Mouse (Mus musculus): ENCODE data around the gene Sp110.
"Not testable (repeated sequence)": the region's sequence is repeated elsewhere in the genome, so short reads cannot be mapped to it uniquely, and the experiment has no call there.

Gene Sp110

GRCm38 (mm10) chr1:85598271-85599012 lies at the start of gene Sp110:
TSS of gene Sp110 (minus strand) at chr1:85598817.
- DNase-seq (ENCODE audit: low read depth, low spot score): not testable (repeated sequence)

GRCm38 (mm10) chr1:85638144-85638543 lies 39.5 kb upstream of the Sp110 start:
- DNase-seq (ENCODE audit: low read depth, low spot score): not testable (repeated sequence)

GRCm38 (mm10) chr1:85636936-85637335 lies 38.3 kb upstream of the Sp110 start:
- DNase-seq (ENCODE audit: low read depth, low spot score): not testable (repeated sequence)

GRCm38 (mm10) chr1:85618689-85619088 lies 20.1 kb upstream of the Sp110 start:
- not testable (repeated sequence) for DNase-seq (ENCODE audit: low read depth, low spot score)

- DNase-seq (ENCODE audit: low read depth, low spot score): not testable (repeated sequence)
Measured at GRCm38 (mm10) chr1:85617161-85617560, 18.5 kb upstream of the Sp110 start.

GRCm38 (mm10) chr1:85615819-85616218 lies 17.2 kb upstream of the Sp110 start:
- DNase-seq (ENCODE audit: low read depth, low spot score): not testable (repeated sequence)

- DNase-seq (ENCODE audit: low read depth, low spot score): not testable (repeated sequence)
Measured at GRCm38 (mm10) chr1:85615096-85615495, 16.5 kb upstream of the Sp110 start.

- not testable (repeated sequence) for DNase-seq (ENCODE audit: low read depth, low spot score)
Measured at GRCm38 (mm10) chr1:85610581-85610980, 12.0 kb upstream of the Sp110 start.

GRCm38 (mm10) chr1:85608361-85608760 lies 9.7 kb upstream of the Sp110 start:
- DNase-seq (ENCODE audit: low read depth, low spot score): not testable (repeated sequence)

GRCm38 (mm10) chr1:85604341-85604740 lies 5.7 kb upstream of the Sp110 start:
- not testable (repeated sequence) for DNase-seq (ENCODE audit: low read depth, low spot score)

- not testable (repeated sequence) for DNase-seq (ENCODE audit: low read depth, low spot score)
Measured at GRCm38 (mm10) chr1:85600794-85601193, 2.2 kb upstream of the Sp110 start.

- not testable (repeated sequence) for DNase-seq (ENCODE audit: low read depth, low spot score)
Measured at GRCm38 (mm10) chr1:85600078-85600477, 1.5 kb upstream of the Sp110 start, which contains the start of gene Sp140. TSS of gene Sp140 (plus strand) at chr1:85600378.

GRCm38 (mm10) chr1:85592526-85592925 lies 6.1 kb downstream of the Sp110 start:
- DNase-seq (ENCODE audit: low read depth, low spot score): not testable (repeated sequence)

- not testable (repeated sequence) for DNase-seq (ENCODE audit: low read depth, low spot score)
Measured at GRCm38 (mm10) chr1:85588697-85589096, 9.9 kb downstream of the Sp110 start.

GRCm38 (mm10) chr1:85581518-85581917 lies 17.1 kb downstream of the Sp110 start:
- DNase-seq (ENCODE audit: low read depth, low spot score): peak; percentile 0

- not testable (repeated sequence) for DNase-seq (ENCODE audit: low read depth, low spot score)
Measured at GRCm38 (mm10) chr1:85580578-85580977, 18.0 kb downstream of the Sp110 start.

GRCm38 (mm10) chr1:85580148-85580534 lies 18.5 kb downstream of the Sp110 start:
- not testable (repeated sequence) for DNase-seq (ENCODE audit: low read depth, low spot score)

GRCm38 (mm10) chr1:85579199-85580147 lies 19.1 kb downstream of the Sp110 start:
- DNase-seq (ENCODE audit: low read depth, low spot score): not testable (repeated sequence)

GRCm38 (mm10) chr1:85578372-85579010 lies 20.1 kb downstream of the Sp110 start:
- not testable (repeated sequence) for DNase-seq (ENCODE audit: low read depth, low spot score)

- not testable (repeated sequence) for DNase-seq (ENCODE audit: low read depth, low spot score)
Measured at GRCm38 (mm10) chr1:85575376-85575775, 23.2 kb downstream of the Sp110 start, which contains the start of gene G530012D18Rik. TSS of gene G530012D18Rik (plus strand) at chr1:85575676.

- DNase-seq (ENCODE audit: low read depth, low spot score): not testable (repeated sequence)
Measured at GRCm38 (mm10) chr1:85573554-85573953, 25.1 kb downstream of the Sp110 start.

Measured in retina, adult 2 months (tissue).